Mouse (Mus musculus) liver, postnatal 0 days (tissue): Measurements from ENCODE around the gene Rasgef1b.
A peak's percentile ranks its signal among the peaks of the same experiment; 100 is the strongest.

Source experiments
- CTCF ChIP-seq: sonication (generic); IDR thresholded peaks from 2 replicates; pipeline ENCODE4 v1.5.1; 2016; ENCODE audit warnings: antibody characterized with exemption, low read depth
- EP300 ChIP-seq: IDR thresholded peaks from 2 replicates; pipeline ENCODE4 v1.6.1; 2016; ENCODE audit warnings: antibody characterized with exemption, low read depth, mild to moderate bottlenecking

DNA sequence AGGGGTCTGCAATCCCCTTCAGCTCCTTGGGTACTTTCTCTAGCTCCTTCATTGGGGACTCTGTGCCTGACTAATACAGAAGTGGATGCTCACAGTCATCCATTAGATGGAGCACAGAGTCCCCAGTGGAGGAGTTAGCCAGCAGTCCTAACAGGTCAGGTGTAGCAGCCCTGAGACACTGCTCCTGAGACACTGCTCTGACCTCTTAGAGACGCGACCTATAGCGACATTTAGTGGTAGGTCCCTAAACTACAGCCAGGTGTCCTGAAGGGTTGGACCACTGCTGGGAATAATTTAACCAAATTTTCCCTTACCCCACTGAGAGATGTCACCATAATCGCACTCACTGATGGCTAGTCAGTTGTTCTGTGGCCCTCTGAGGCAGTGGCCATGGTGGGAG, 150.2 kb downstream of the Rasgef1b start:
- TF ChIP-seq EP300 (no peak), CTCF (peak; percentile 85)
